Comparison of ENCODE assay signal across 31 mouse cellular contexts in the genomic region with DNA sequence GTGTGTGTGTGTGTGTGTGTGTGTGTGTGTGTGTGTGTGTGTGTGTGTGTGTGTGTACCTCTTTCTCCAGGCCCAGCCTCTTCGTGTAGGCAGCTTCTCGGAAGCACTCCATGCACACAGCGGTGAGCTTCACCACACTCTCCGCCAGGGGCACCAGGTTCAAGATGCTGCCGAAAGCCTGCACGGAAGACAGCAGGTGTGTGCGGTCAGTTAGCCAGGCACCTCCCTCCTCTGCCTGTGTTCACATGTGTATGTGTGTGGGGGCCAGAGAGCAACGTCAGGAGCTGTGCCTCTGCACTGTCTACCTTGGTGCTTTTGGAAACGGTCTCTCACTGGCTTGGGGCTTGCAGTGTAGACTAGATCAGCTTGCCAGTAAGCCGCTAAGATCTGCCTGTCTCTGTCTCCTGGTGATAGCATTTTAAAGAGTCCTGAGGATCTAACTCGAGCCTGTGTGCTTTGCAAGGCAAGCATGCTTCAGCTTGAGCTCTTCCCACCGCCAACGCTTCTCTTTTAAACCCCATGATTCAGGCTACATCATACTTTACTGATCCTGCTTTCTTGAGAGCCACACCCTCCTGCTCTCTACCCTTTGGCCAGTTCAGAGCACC. TPM values are rescaled to one million over a fixed set of nuclear protein-coding genes. Genes with fewer than 3 reads are reported as not detected.
DNase-seq lines count a peak whose midpoint lies in the region; ATAC-seq and TF ChIP-seq lines count a peak whose summit lies in the region.
"Had no signal": no experiment of that assay in that cellular context is flagged by ENCODE, and none has a peak within 500 bp of the region (broad histone marks: within the 10 kb centered on the region; RNA-seq: fewer than 3 reads in every experiment).

No protein-coding gene starts in this region.

- DNase-seq in gastrocnemius, adult 2 months: peak; percentile 48
- no peak for DNase-seq in gastrocnemius, adult 8-10 months (ENCODE audit: low spot score in 2 of 2)
- no peak for DNase-seq in lung, postnatal 0 days (ENCODE audit: low spot score)
- no peak for DNase-seq in lung, adult 18-20 months
- no peak for DNase-seq in urinary bladder, postnatal 36 days (ENCODE audit: low spot score in 2 of 2)
- no peak for DNase-seq in midbrain, embryonic 14.5 days
- DNase-seq: adrenal gland, postnatal 10 days; cerebellum, adult 2 months; cerebellum, postnatal 36 days; gastrocnemius, postnatal 36 days; heart, adult 2 months; heart, postnatal 36 days; layer of hippocampus, postnatal 36 days; lung, adult 2 months; lung, postnatal 4 days; right cerebral cortex, postnatal 25 days; thymus, postnatal 25 days had no signal

- TF ChIP-seq CTCF in gastrocnemius, adult 2 months (IDR thresholded peaks at IDR 0.05): no peak
- 0 out of 2 replicates have a peak, but pooled peaks have one; percentile 8 for TF ChIP-seq CTCF in lung, postnatal 0 days (IDR thresholded peaks at IDR 0.05)

- H3K9ac ChIP-seq in lung, postnatal 0 days (replicated peaks; ENCODE audit: low read depth): no peak overlapping the region
- H3K9ac ChIP-seq in stomach, embryonic 15.5 days: no peak overlapping the region
- H3K9ac ChIP-seq in midbrain, embryonic 14.5 days (replicated peaks; ENCODE audit: low read length): no peak overlapping the region
- H3K9ac ChIP-seq: heart, embryonic 13.5 days; hindbrain, embryonic 13.5 days; limb, embryonic 13.5 days; midbrain, embryonic 12.5 days had no signal

- no peaks in the 10 kb centered on the region for H3K9me3 ChIP-seq in lung, postnatal 0 days (ENCODE audit: low read length)
- H3K9me3 ChIP-seq in stomach, embryonic 15.5 days: no peaks in the 10 kb centered on the region
- H3K9me3 ChIP-seq in midbrain, embryonic 14.5 days (ENCODE audit: control insufficient read depth, low read length): no peaks in the 10 kb centered on the region
- H3K9me3 ChIP-seq: G1E; heart, embryonic 13.5 days; hindbrain, embryonic 13.5 days; limb, embryonic 13.5 days; midbrain, embryonic 12.5 days had no signal

- H3K4me1 ChIP-seq in lung, postnatal 0 days (ENCODE audit: insufficient read depth, low read depth, low read length): peaks cover 5% of the 10 kb centered on the region; the same call in 1 of the 2 replicates
- H3K4me1 ChIP-seq in stomach, embryonic 15.5 days: peaks cover 4% of the 10 kb centered on the region; the same call in 1 of the 2 replicates
- no peaks in the 10 kb centered on the region for H3K4me1 ChIP-seq in midbrain, embryonic 14.5 days (ENCODE audit: control insufficient read depth, insufficient read depth, low read length)

- peak overlapping the region; percentile 62 for H3K4me3 ChIP-seq in gastrocnemius, adult 2 months
- no peak overlapping the region for H3K4me3 ChIP-seq in lung, postnatal 0 days (ENCODE audit: low read depth, low read length)
- H3K4me3 ChIP-seq in stomach, embryonic 15.5 days (replicated peaks): no peak overlapping the region
- no peak overlapping the region for H3K4me3 ChIP-seq in midbrain, embryonic 14.5 days (replicated peaks; ENCODE audit: low read depth, low read length)
- H3K4me3 ChIP-seq: heart, adult 2 months; heart, embryonic 13.5 days; hindbrain, embryonic 13.5 days; limb, embryonic 13.5 days; midbrain, embryonic 12.5 days had no signal

- 79% methylated on average over 11 of the region's 13 CpGs for WGBS in lung, postnatal 0 days
- 87% methylated on average over 13 of the region's 13 CpGs for WGBS in stomach, embryonic 15.5 days
- 91% methylated on average over 13 of the region's 13 CpGs for WGBS in midbrain, embryonic 14.5 days

- intact Hi-C loops in gastrocnemius, adult 2 months (cut with DNase I): no loop called here

- TF ChIP-seq EP300 in lung, postnatal 0 days (IDR thresholded peaks at IDR 0.05): no peak

- no peak for ATAC-seq in lung, postnatal 0 days
- peak; percentile 48 for ATAC-seq in inflammation-experienced regulatory T-cells, adult 6 months
- ATAC-seq in stomach, embryonic 15.5 days (ENCODE audit: insufficient read depth, low FRiP score, low read depth): no peak
- no peak for ATAC-seq in midbrain, embryonic 14.5 days (ENCODE audit: low FRiP score, low TSS enrichment)
- ATAC-seq: activated CD4-positive, CD25-positive, alpha-beta regulatory T cell, adult 4 months; forebrain, embryonic 14.5 days; Patski had no signal

- H3K27me3 ChIP-seq in lung, postnatal 0 days (replicated peaks; ENCODE audit: insufficient read depth, low read length): no peaks in the 10 kb centered on the region
- no peaks in the 10 kb centered on the region for H3K27me3 ChIP-seq in stomach, embryonic 15.5 days (replicated peaks)
- no peaks in the 10 kb centered on the region for H3K27me3 ChIP-seq in midbrain, embryonic 14.5 days (ENCODE audit: control insufficient read depth, insufficient read depth, low read length)
- H3K27me3 ChIP-seq: heart, embryonic 13.5 days; hindbrain, embryonic 13.5 days; limb, embryonic 13.5 days; midbrain, embryonic 12.5 days; Patski had no signal

- no peak overlapping the region for H3K4me2 ChIP-seq in lung, postnatal 0 days (replicated peaks; ENCODE audit: low read depth, low read length)
- no peak overlapping the region for H3K4me2 ChIP-seq in stomach, embryonic 15.5 days
- H3K4me2 ChIP-seq in midbrain, embryonic 14.5 days (ENCODE audit: low read length): no peak overlapping the region
- H3K4me2 ChIP-seq: heart, embryonic 13.5 days; hindbrain, embryonic 13.5 days; limb, embryonic 13.5 days; midbrain, embryonic 12.5 days had no signal

- peak overlapping the region; percentile 97 for H3K27ac ChIP-seq in gastrocnemius, adult 2 months
- H3K27ac ChIP-seq in lung, postnatal 0 days (ENCODE audit: low read length): no peak overlapping the region
- H3K27ac ChIP-seq in stomach, embryonic 15.5 days: 0 out of 2 replicates have a peak overlapping the region, but pooled peaks have one; percentile 7
- no peak overlapping the region for H3K27ac ChIP-seq in midbrain, embryonic 14.5 days (replicated peaks; ENCODE audit: low read depth, low read length)
- H3K27ac ChIP-seq: heart, embryonic 13.5 days; hindbrain, embryonic 13.5 days; limb, embryonic 13.5 days; midbrain, embryonic 12.5 days had no signal

- H3K36me3 ChIP-seq in lung, postnatal 0 days (ENCODE audit: insufficient read depth, low read length): 0 out of 2 replicates have a peak, but pooled peaks cover 4% of the 10 kb centered on the region
- peaks cover 68% of the 10 kb centered on the region for H3K36me3 ChIP-seq in stomach, embryonic 15.5 days
- no peaks in the 10 kb centered on the region; the same call in 1 of the 2 replicates for H3K36me3 ChIP-seq in midbrain, embryonic 14.5 days (ENCODE audit: control insufficient read depth, insufficient read depth, low read length)

RNA-seq across cellular contexts. Expression of gene Gm20708, which starts 7.0 kb away (rescaled TPM):
- 1 to 10 TPM in 1 of 2 experiments, under 1 TPM in 1; 0.86 to 1.6 TPM for total RNA-seq in gastrocnemius, adult 2 months (2021)
- total RNA-seq in gastrocnemius, adult 8-10 months (2022): 1 to 10 TPM in 2 of 4 experiments, under 1 TPM in 1, not detected in 1; 0.46 to 1.2 (median 1.1) TPM
- polyA plus RNA-seq in lung, postnatal 0 days (2015; fragmentation: Nextera tagmentation; extraction: Ambion mirVana): 0.27 TPM in 1 of 2 replicates, not detected in the other
- polyA plus RNA-seq in inflammation-experienced regulatory T-cells, adult 6 months (2017; shearing (Covaris generic)): 1 to 10 TPM; 3.1 to 5.0 (median 4.9) TPM
- 0.53 and 1.3 TPM in 2 replicates for polyA plus RNA-seq in stomach, embryonic 15.5 days (2015; fragmentation: Nextera tagmentation; extraction: Ambion mirVana)
- 0.47 and 1.4 TPM in 2 replicates for polyA plus RNA-seq in midbrain, embryonic 14.5 days (2014; fragmentation: Nextera tagmentation; extraction: Ambion mirVana)
- polyA plus RNA-seq: intestine, embryonic 14.5 days; lung, adult 2 months; neural tube, embryonic 11.5 days had no signal

RNA-seq across cellular contexts. Expression of gene Syngr2, which starts 7.0 kb away (rescaled TPM):
- total RNA-seq in gastrocnemius, adult 2 months (2021): 100 to 1,000 TPM; 169 to 173 TPM
- total RNA-seq in gastrocnemius, adult 8-10 months (2022): 100 to 1,000 TPM; 182 to 198 (median 184) TPM
- 96.0 and 108 TPM in 2 replicates for polyA plus RNA-seq in lung, postnatal 0 days (2015; fragmentation: Nextera tagmentation; extraction: Ambion mirVana)
- 100 to 1,000 TPM in 1 of 3 experiments, 10 to 100 TPM in 2; 86.3 to 118 (median 89.8) TPM for polyA plus RNA-seq in inflammation-experienced regulatory T-cells, adult 6 months (2017; shearing (Covaris generic))
- 132 and 137 TPM in 2 replicates for polyA plus RNA-seq in stomach, embryonic 15.5 days (2015; fragmentation: Nextera tagmentation; extraction: Ambion mirVana)
- polyA plus RNA-seq in midbrain, embryonic 14.5 days (2014; fragmentation: Nextera tagmentation; extraction: Ambion mirVana): 8.2 and 18.9 TPM in 2 replicates

RNA-seq across cellular contexts. Expression of gene Afmid, which starts 9.2 kb away (rescaled TPM):
- total RNA-seq in gastrocnemius, adult 2 months (2021): 1 to 10 TPM; 3.1 to 3.3 TPM
- 1 to 10 TPM; 2.0 to 4.6 (median 3.4) TPM for total RNA-seq in gastrocnemius, adult 8-10 months (2022)
- polyA plus RNA-seq in lung, postnatal 0 days (2015; fragmentation: Nextera tagmentation; extraction: Ambion mirVana): 2.4 and 2.9 TPM in 2 replicates
- 10 to 100 TPM; 32.7 to 39.5 (median 35.4) TPM for polyA plus RNA-seq in inflammation-experienced regulatory T-cells, adult 6 months (2017; shearing (Covaris generic))
- polyA plus RNA-seq in stomach, embryonic 15.5 days (2015; fragmentation: Nextera tagmentation; extraction: Ambion mirVana): 7.2 and 7.4 TPM in 2 replicates
- 4.1 TPM in 2 replicates for polyA plus RNA-seq in midbrain, embryonic 14.5 days (2014; fragmentation: Nextera tagmentation; extraction: Ambion mirVana)

RNA-seq across cellular contexts. Expression of gene Tk1, which starts 9.4 kb away (rescaled TPM):
- 1 to 10 TPM; 2.5 to 2.8 TPM for total RNA-seq in gastrocnemius, adult 2 months (2021)
- total RNA-seq in gastrocnemius, adult 8-10 months (2022): 1 to 10 TPM; 2.5 to 5.4 (median 4.1) TPM
- 12.4 and 16.0 TPM in 2 replicates for polyA plus RNA-seq in lung, postnatal 0 days (2015; fragmentation: Nextera tagmentation; extraction: Ambion mirVana)
- 100 to 1,000 TPM in 1 of 3 experiments, 10 to 100 TPM in 2; 27.3 to 126 (median 52.4) TPM for polyA plus RNA-seq in inflammation-experienced regulatory T-cells, adult 6 months (2017; shearing (Covaris generic))
- 139 and 142 TPM in 2 replicates for polyA plus RNA-seq in stomach, embryonic 15.5 days (2015; fragmentation: Nextera tagmentation; extraction: Ambion mirVana)
- polyA plus RNA-seq in midbrain, embryonic 14.5 days (2014; fragmentation: Nextera tagmentation; extraction: Ambion mirVana): 12.8 and 18.0 TPM in 2 replicates

RNA-seq across cellular contexts. Expression of gene 6030468B19Rik, which starts 19.0 kb away (rescaled TPM):
- not detected for total RNA-seq in gastrocnemius, adult 2 months (2021)
- not detected for total RNA-seq in gastrocnemius, adult 8-10 months (2022)
- polyA plus RNA-seq in lung, postnatal 0 days (2015; fragmentation: Nextera tagmentation; extraction: Ambion mirVana): not detected in 2 replicates
- polyA plus RNA-seq in inflammation-experienced regulatory T-cells, adult 6 months (2017; shearing (Covaris generic)): 1 to 10 TPM in 2 of 3 experiments, under 1 TPM in 1; 0.57 to 1.3 (median 1.3) TPM
- polyA plus RNA-seq in stomach, embryonic 15.5 days (2015; fragmentation: Nextera tagmentation; extraction: Ambion mirVana): 2.0 and 7.2 TPM in 2 replicates
- polyA plus RNA-seq in midbrain, embryonic 14.5 days (2014; fragmentation: Nextera tagmentation; extraction: Ambion mirVana): not detected in 2 replicates
- total RNA-seq: gastrocnemius, postnatal 36 days; heart, adult 2 months; heart, postnatal 36 days had no signal
- polyA plus RNA-seq: cerebellum, adult 2 months; embryonic facial prominence, embryonic 14.5 days; forebrain, embryonic 14.5 days; hindbrain, embryonic 13.5 days; kidney, embryonic 14.5 days; Patski had no signal

Comparison
In these comparisons a context has a peak if more than half of its experiments do, and no peak if none do; other contexts are left out.
1. H3K27ac ChIP-seq: peak in gastrocnemius, adult 2 months (single experiment) and stomach, embryonic 15.5 days (single experiment); none in lung, postnatal 0 days (single experiment) and midbrain, embryonic 14.5 days (single experiment).